Mouse (Mus musculus) megakaryocyte, embryonic 14.5 days (primary cell): ENCODE measurements around the gene Zdhhc8. TPM values are rescaled to one million over a fixed set of nuclear protein-coding genes. Genes with fewer than 3 reads are reported as not detected.

ENCODE experiments used
- H3K27me3 ChIP-seq: replicated peaks from 2 replicates; pipeline ENCODE3; 2012; ENCODE audit warnings: inconsistent platforms
- H3K36me3 ChIP-seq: replicated peaks from 2 replicates; pipeline ENCODE3; 2012; ENCODE audit warnings: low read length, inconsistent platforms, mixed read lengths
- H3K4me1 ChIP-seq: 2 replicates; pipeline ENCODE4 v1.6.1; 2012; ENCODE audit warnings: inconsistent platforms
- H3K4me3 ChIP-seq: replicated peaks from 2 replicates; pipeline ENCODE3; 2012; ENCODE audit warnings: moderate library complexity, mild to moderate bottlenecking, inconsistent platforms
- H3K9me3 ChIP-seq: 2 replicates; pipeline ENCODE4 v1.6.1; 2012; ENCODE audit warnings: inconsistent platforms
- FLI1 ChIP-seq: IDR thresholded peaks from 2 replicates; pipeline ENCODE4 v1.6.1; 2012; ENCODE audit warnings: low read length, inconsistent platforms, mixed read lengths
- GATA1 ChIP-seq: IDR thresholded peaks from 3 replicates; pipeline ENCODE4 v1.6.1; 2012; ENCODE audit warnings: mixed read lengths, low read length, inconsistent platforms, borderline replicate concordance
- polyA plus RNA-seq: library from polyadenylated mRNA; stranded (reverse); fragments of >175 nt; gene quantifications from 2 replicates; pipeline ENCODE4 v1.2.3, GENCODE M21; 2012; ENCODE audit warnings: low replicate concordance; ENCODE audit not compliant: insufficient read depth

Gene Zdhhc8
- polyA plus RNA-seq, 1 experiment = 18.6 TPM

DNA sequence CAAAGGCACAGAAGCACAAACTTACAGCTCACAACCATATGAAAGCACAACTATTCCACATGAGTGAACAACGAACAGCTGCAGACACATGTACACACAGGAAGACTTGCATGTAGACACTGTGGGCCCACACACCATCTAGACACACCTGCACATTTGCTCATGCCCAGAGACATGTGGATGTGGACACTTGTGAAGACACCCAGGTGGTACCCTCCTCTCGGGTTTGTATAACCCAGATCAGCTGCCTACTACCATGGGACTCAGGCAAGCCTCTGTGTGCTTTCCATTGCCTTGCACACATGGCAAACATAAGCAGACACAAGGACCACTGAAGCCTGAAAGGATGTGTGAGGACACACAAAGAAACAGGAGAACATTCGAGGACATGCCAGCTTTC, 3.9 kb downstream of the Zdhhc8 start:
- TF ChIP-seq FLI1 (no peak), GATA1 (no peak)
- Histone ChIP-seq H3K4me1 (peaks cover 57% of the 10 kb centered on the region), H3K27me3 (peaks cover 59% of the 10 kb centered on the region)

DNA sequence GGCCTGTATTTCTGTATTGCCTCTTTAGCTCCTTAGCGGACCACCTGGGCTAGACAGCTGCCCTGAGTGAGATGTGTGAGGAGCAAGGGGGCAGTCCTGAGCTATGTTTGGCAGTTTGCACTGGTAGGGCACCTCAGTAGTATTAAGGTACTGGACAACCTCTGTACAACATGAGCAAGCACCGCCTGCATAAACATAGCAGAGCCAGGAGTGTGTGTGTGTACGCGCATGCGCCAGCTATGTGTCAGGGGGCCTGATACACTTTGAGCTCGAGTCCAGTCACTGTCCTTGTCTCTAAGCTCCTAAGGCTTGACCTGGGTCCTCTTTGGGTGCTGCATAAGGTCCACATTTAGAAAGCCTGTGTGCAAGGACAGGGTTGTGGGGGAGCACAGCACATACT, 4.3 kb downstream of the Zdhhc8 start:
- peaks cover 23% of the 10 kb centered on the region for H3K36me3 ChIP-seq
- peaks cover 53% of the 10 kb centered on the region for H3K4me1 ChIP-seq
- no peaks in the 10 kb centered on the region for H3K9me3 ChIP-seq
- no peak for TF ChIP-seq GATA1
- TF ChIP-seq FLI1 = no peak
- H3K27me3 ChIP-seq = peaks cover 55% of the 10 kb centered on the region
- no peak overlapping the region for H3K4me3 ChIP-seq

More for the DNA sequence above, 3.9 kb downstream of the Zdhhc8 start:
- no peak overlapping the region for H3K4me3 ChIP-seq
- H3K36me3 ChIP-seq = peaks cover 20% of the 10 kb centered on the region
- no peaks in the 10 kb centered on the region for H3K9me3 ChIP-seq

DNA sequence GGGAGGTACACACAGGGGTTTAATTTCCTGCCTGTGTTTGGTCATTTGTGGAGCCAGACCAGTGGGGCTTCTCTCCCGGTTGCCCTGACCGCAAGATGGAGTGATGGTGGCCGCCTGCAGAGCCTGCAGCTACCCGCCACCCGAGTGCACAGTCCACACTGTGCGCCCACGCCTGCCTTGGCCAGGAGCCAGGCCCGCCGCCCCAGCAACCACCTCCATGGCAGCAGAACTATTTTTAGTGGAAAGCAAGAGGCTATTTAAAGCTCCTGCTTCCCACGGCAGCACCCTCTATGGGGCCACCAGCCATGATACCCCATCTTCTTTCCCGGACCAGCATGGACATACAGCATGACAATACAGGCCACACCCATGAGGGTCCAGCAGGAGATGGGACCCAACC, 5.3 kb downstream of the Zdhhc8 start:
- Histone ChIP-seq H3K4me1 (peaks cover 44% of the 10 kb centered on the region), H3K9me3 (no peaks in the 10 kb centered on the region), H3K27me3 (peaks cover 50% of the 10 kb centered on the region), H3K36me3 (peaks cover 31% of the 10 kb centered on the region), H3K4me3 (no peak overlapping the region)
- no peak for TF ChIP-seq FLI1
- TF ChIP-seq GATA1 = no peak

DNA sequence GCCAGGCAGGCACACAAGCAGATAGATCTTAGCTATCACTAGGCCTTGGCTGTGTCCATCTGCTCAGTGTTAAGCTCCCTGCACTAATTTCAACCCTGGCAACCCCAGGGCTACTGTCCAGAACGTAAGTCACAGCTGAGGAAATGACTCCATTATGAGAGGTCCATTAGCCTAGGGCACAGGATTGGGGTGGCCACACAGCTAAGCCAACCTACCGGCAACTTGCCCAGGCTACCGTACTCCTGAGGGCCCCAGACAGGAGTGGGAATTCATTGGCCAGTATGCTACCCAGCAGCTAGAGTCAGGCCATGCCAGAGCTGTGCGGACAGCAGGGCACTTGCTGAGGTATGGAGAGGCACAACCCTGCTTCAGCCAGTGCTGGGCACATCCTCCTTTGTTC, 6.1 kb downstream of the Zdhhc8 start:
- peaks cover 38% of the 10 kb centered on the region for H3K36me3 ChIP-seq
- H3K27me3 ChIP-seq = peaks cover 45% of the 10 kb centered on the region
- peaks cover 36% of the 10 kb centered on the region for H3K4me1 ChIP-seq
- TF ChIP-seq FLI1 (no peak), GATA1 (no peak)
- H3K4me3 ChIP-seq = no peak overlapping the region
- no peaks in the 10 kb centered on the region for H3K9me3 ChIP-seq

DNA sequence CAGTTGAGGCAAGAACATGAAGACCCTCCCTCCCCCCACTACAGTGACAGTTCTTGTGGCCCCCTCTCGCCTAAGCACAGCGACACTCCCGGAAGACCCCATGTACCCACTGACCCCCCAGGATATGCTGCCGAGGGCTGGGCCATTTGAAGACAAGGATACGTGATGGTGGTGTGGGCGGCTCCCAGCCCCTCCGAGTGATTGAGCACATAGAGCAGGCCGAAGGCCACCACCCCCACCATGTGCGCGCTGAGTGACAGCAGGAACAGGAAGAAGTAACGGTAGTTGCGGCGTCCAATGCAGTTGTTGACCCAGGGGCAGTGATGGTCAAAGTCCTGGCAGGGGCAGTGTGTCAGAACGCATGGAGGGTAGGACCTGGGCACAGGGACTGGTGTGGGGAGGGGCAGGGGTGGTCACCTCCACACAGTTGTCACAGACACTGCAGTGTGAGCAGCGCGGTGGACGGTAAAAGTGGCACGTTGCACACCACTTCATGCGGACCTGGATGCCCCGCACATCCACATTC, 7.0 kb downstream of the Zdhhc8 start:
- peaks cover 39% of the 10 kb centered on the region for H3K27me3 ChIP-seq
- no peak for TF ChIP-seq GATA1
- TF ChIP-seq FLI1 = no peak
- peaks cover 42% of the 10 kb centered on the region for H3K36me3 ChIP-seq
- peaks cover 31% of the 10 kb centered on the region for H3K4me1 ChIP-seq
- no peaks in the 10 kb centered on the region for H3K9me3 ChIP-seq
- H3K4me3 ChIP-seq = peak overlapping the region; percentile 12

DNA sequence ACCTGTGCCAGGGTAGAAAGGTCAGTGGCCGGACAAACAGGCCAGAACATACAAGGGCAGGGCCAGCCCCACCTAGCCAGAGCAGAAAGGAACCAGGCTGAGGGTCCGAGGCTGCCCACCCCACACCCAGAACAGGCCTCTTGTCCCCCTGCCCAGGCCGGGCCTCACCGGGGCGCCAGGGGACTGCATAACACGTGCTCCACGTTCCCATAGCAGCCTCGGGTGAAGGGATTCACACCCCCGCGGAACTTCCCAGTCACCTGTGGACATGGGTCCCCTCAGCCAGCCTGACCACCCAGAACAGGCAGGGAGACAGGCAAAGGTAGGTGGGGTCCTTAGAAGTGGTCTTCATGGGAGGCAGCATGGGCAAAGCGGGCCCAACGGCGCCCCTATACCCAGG, 7.7 kb downstream of the Zdhhc8 start:
- H3K4me3 ChIP-seq = no peak overlapping the region
- TF ChIP-seq FLI1 (no peak), GATA1 (no peak)
- H3K9me3 ChIP-seq = no peaks in the 10 kb centered on the region
- peaks cover 47% of the 10 kb centered on the region for H3K36me3 ChIP-seq
- H3K27me3 ChIP-seq = peaks cover 44% of the 10 kb centered on the region
- H3K4me1 ChIP-seq = peaks cover 31% of the 10 kb centered on the region

DNA sequence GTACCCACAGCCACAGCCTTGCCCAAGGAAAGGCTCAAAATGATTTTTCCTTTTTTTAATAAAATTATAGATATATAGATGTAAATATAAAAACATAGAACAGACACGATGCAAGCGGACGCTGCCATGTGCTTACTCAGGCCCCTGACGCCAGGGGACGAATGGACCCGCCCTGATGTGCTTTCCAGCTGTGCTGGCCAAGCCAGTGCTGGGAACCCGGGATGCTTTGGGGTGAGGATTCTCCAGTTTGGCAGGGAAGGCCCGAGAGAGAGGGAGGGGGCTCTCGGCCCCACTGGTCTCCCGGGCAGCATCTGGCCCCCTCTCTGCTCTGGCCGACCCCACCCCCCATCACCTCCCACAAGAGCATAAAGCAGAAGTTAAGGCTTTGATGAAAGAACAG, 12.7 kb downstream of the Zdhhc8 start:
- peaks cover 23% of the 10 kb centered on the region for H3K4me1 ChIP-seq
- H3K36me3 ChIP-seq = peaks cover 33% of the 10 kb centered on the region
- H3K9me3 ChIP-seq = no peaks in the 10 kb centered on the region
- no peak overlapping the region for H3K4me3 ChIP-seq
- no peak for TF ChIP-seq GATA1
- no peak for TF ChIP-seq FLI1
- H3K27me3 ChIP-seq = peaks cover 33% of the 10 kb centered on the region

DNA sequence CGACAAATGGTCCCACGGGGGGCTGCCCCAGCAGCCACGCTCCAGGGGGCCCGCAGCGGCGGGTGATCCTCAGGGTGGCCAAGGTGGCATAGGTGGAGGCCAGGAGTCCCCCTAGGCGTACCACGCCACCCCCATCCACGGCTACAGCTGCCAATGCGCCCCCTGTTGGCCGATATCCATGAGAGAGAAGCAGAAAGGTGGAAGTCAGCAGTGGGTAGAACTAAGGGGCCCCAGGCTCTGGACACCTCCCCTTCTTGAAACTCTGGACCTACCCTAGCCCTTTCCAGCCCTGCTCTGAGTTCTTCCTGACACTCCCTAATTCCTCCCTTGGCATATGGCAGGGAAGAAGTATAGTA, 13.4 kb downstream of the Zdhhc8 start:
- peaks cover 34% of the 10 kb centered on the region for H3K27me3 ChIP-seq
- peaks cover 23% of the 10 kb centered on the region for H3K4me1 ChIP-seq
- H3K4me3 ChIP-seq = no peak overlapping the region
- no peak for TF ChIP-seq FLI1
- no peak for TF ChIP-seq GATA1
- H3K36me3 ChIP-seq = peaks cover 29% of the 10 kb centered on the region
- no peaks in the 10 kb centered on the region for H3K9me3 ChIP-seq

DNA sequence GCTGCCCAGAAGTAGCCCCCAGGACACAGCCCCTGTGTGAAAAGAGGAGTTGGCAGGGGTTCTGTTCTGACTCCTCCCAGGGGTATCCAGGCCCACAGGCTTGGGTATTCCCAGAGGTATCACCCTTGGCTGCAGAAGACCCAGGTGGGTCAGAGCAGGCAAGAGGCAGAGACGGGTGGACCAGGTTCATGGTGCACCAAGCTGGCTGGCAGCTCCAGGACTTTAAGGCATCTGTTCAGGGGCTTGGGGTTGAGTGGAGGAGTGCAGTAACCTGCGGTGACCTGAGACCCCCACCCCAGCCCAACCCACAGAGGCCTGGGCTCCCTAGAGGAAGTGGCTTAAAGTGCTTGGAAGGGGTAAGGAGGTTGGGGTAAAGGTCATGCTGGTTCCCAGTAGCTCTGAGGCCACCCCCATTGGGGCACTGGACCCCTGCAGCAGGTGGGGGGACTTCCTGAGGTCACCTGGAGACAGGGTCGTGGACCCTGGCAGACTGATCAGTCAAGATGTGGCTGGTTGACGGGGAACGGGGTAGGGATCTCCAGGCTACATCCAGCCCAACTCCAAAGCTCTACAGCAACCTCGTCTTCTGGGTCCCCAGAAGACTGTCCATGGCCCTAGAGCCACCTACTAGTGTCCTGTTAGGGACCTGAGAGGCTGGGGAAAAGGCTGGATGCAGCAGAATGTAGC, 13.9 kb downstream of the Zdhhc8 start:
- H3K4me1 ChIP-seq = peaks cover 23% of the 10 kb centered on the region
- peaks cover 26% of the 10 kb centered on the region for H3K36me3 ChIP-seq
- H3K27me3 ChIP-seq = peaks cover 37% of the 10 kb centered on the region
- no peak overlapping the region for H3K4me3 ChIP-seq
- H3K9me3 ChIP-seq = no peaks in the 10 kb centered on the region
- TF ChIP-seq FLI1 (no peak), GATA1 (no peak)

DNA sequence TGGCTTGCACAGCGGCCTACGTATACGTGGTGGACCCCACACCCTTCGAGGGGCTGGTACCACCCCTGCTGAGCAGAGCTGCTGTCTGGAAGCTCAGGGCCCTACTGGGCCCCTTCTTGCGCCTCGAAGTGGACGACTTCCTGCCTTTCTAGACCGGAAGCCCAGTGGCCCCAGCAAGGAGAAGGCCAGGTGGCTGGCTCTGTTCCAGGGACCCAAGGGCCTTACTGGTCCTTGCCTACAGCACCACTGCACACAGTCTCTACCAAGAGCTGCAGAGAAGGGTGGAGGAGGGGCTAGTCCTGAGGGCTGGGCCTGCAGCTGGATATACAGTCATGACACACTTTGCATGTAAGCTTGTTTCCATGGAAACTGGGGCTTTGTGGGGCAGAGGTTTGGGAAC, 14.9 kb downstream of the Zdhhc8 start:
- TF ChIP-seq FLI1 (no peak), GATA1 (no peak)
- Histone ChIP-seq H3K4me3 (peak overlapping the region; percentile 35), H3K27me3 (peaks cover 40% of the 10 kb centered on the region), H3K4me1 (peaks cover 23% of the 10 kb centered on the region), H3K9me3 (no peaks in the 10 kb centered on the region), H3K36me3 (peaks cover 20% of the 10 kb centered on the region)
